Mouse (Mus musculus) stomach, embryonic 16.5 days (tissue): ENCODE measurements around the gene Ablim2. TPM values are rescaled to one million over a fixed set of nuclear protein-coding genes. Genes with fewer than 3 reads are reported as not detected.

Source experiments
- ATAC-seq: fragments of 200-750 bp; cut with Nextera tagmentation; 2 replicates; pipeline ENCODE4 v1.8.0; 2017; ENCODE audit warnings: moderate number of reproducible peaks, moderate TSS enrichment; ENCODE audit not compliant: insufficient read depth, low FRiP score
- H3K27ac ChIP-seq: fragments of 300-500 bp; sonication (generic); 2 replicates; pipeline ENCODE4 v1.5.1; 2014; ENCODE audit warnings: low read length
- H3K27me3 ChIP-seq: fragments of 300-500 bp; sonication (generic); 2 replicates; pipeline ENCODE4 v1.6.1; 2014; ENCODE audit warnings: low read length, control low read depth, mixed read lengths; ENCODE audit not compliant: control insufficient read depth, insufficient read depth
- H3K36me3 ChIP-seq: fragments of 300-500 bp; sonication (generic); 2 replicates; pipeline ENCODE4 v1.6.1; 2014; ENCODE audit warnings: low read length; ENCODE audit not compliant: control insufficient read depth, insufficient read depth
- H3K4me1 ChIP-seq: fragments of 300-500 bp; sonication (generic); 2 replicates; pipeline ENCODE4 v1.6.1; 2014; ENCODE audit warnings: low read length, control low read depth, mixed read lengths; ENCODE audit not compliant: control insufficient read depth, insufficient read depth
- H3K4me2 ChIP-seq: fragments of 300-500 bp; sonication (generic); 2 replicates; pipeline ENCODE4 v1.6.1; 2014; ENCODE audit warnings: low read depth, low read length, mixed read lengths
- H3K4me3 ChIP-seq: fragments of 300-500 bp; sonication (generic); replicated peaks from 2 replicates; pipeline ENCODE4 v1.5.1; 2014; ENCODE audit warnings: mild to moderate bottlenecking, low read length
- H3K9ac ChIP-seq: fragments of 300-500 bp; sonication (generic); 2 replicates; pipeline ENCODE4 v1.6.1; 2014; ENCODE audit warnings: low read length
- H3K9me3 ChIP-seq: fragments of 300-500 bp; sonication (generic); replicated peaks from 2 replicates; pipeline ENCODE4 v1.6.1; 2016; ENCODE audit warnings: low read length, control low read depth; ENCODE audit not compliant: control insufficient read depth
- WGBS: fragments of 180-500 bp; shearing (Covaris S2); extraction: QIAGEN DNeasy Blood & Tissue Kit; methylation state at CpG from one replicate; pipeline ENCODE4 v1.1.7; 2014; 5-methylcytosine and 5-hydroxymethylcytosine counted together
- polyA plus RNA-seq: library from polyadenylated mRNA; unstranded; fragments of >200 nt; fragmentation: Nextera tagmentation; extraction: Ambion mirVana; gene quantifications from 2 replicates; pipeline ENCODE4 v1.2.1, GENCODE M21; 2015

Ablim2 gene
- polyA plus RNA-seq, 1 experiment from 2014 or later: 4.3 TPM

DNA sequence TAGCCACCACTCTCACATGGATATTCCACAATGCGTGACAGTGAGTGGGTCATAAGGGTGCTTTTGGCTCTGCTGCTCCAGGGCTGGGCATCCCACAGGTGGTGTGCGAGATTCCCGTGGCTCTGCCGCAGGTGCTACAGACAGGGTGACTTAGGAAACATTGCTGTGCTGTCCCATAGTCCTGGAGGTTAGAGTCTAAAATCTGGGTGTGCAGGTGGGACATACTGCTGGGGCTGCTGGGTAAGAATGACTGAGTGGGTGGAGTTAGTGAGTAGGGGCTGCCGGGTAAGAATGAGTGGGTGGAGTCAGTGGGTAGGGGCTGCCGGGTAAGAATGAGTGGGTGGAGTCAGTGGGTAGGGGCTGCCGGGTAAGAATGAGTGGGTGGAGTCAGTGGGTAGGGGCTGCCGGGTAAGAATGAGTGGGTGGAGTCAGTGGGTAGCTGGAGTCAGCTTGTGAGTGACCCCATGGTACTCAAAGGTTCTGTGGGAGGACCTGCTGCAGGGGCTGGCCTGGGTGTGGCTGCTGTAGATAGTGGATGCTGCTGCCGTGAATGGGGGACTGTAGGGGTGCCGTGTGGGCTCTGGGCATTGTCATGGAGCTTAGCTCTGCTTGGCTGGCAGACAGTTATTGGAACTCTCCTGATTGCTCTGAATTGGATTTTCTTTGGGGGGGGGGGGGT lies 32.8 kb downstream of the Ablim2 start:
- Histone ChIP-seq H3K36me3 (no peaks in the 10 kb centered on the region), H3K9me3 (no peaks in the 10 kb centered on the region), H3K27me3 (no peaks in the 10 kb centered on the region), H3K27ac (no peak overlapping the region), H3K4me1 (0 out of 2 replicates have a peak, but pooled peaks cover 3% of the 10 kb centered on the region), H3K4me3 (no peak overlapping the region), H3K9ac (no peak overlapping the region), H3K4me2 (no peak overlapping the region)
- ATAC-seq: peak; percentile 9; the same call in 1 of the 2 replicates
- 35% methylated on average over 10 of the region's 10 CpGs for WGBS

DNA sequence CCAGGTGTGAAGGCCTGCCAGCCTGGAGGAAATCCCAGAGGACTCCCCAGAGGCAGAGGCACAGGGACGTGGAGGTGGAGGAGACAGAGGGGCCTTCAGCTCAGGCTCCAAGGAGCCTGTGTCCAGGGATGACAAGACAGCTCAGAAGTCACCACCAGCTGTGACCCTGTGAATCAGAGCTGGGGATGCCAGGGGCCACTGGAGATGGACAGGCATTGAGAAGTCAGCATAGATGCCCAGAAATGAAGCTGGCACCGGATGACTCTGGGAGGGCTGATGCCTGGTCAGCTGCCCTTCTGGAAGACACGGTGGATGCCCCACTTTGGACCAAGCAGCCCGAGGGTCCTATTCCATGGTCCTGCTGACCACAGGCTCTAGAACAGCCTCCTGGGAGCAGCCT lies 36.3 kb downstream of the Ablim2 start:
- Histone ChIP-seq H3K4me3 (no peak overlapping the region), H3K27me3 (no peaks in the 10 kb centered on the region), H3K27ac (no peak overlapping the region), H3K4me2 (no peak overlapping the region), H3K36me3 (no peaks in the 10 kb centered on the region), H3K4me1 (peaks cover 8% of the 10 kb centered on the region; the same call in 1 of the 2 replicates), H3K9ac (no peak overlapping the region), H3K9me3 (no peaks in the 10 kb centered on the region)
- ATAC-seq: no peak
- WGBS: 86% methylated on average over 4 of the region's 4 CpGs

DNA sequence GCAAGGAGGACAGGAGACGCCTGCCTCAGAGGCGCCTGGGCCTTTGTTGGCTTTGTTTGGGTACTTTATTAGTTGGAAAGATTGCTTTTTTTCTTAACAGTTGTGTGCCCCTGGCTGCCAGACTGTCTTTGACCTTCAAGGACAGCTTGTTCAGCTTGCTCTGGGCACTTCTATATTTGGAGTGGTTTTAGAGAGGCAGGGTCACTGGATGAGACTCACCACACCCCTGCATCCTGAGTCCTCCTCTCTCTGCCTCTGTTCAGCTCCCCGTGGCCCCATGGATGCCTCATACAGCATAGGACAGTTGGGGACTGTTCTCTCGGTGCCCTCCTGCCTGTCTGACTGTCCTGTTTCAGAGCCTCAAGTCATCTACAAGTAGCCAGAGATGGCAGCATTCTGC lies 37.3 kb downstream of the Ablim2 start:
- Histone ChIP-seq H3K4me2 (no peak overlapping the region), H3K27me3 (no peaks in the 10 kb centered on the region), H3K4me1 (peaks cover 8% of the 10 kb centered on the region; the same call in 1 of the 2 replicates), H3K36me3 (no peaks in the 10 kb centered on the region), H3K27ac (no peak overlapping the region), H3K9ac (no peak overlapping the region), H3K9me3 (no peaks in the 10 kb centered on the region), H3K4me3 (no peak overlapping the region)
- 70% methylated on average over 4 of the region's 4 CpGs for WGBS
- ATAC-seq: no peak

DNA sequence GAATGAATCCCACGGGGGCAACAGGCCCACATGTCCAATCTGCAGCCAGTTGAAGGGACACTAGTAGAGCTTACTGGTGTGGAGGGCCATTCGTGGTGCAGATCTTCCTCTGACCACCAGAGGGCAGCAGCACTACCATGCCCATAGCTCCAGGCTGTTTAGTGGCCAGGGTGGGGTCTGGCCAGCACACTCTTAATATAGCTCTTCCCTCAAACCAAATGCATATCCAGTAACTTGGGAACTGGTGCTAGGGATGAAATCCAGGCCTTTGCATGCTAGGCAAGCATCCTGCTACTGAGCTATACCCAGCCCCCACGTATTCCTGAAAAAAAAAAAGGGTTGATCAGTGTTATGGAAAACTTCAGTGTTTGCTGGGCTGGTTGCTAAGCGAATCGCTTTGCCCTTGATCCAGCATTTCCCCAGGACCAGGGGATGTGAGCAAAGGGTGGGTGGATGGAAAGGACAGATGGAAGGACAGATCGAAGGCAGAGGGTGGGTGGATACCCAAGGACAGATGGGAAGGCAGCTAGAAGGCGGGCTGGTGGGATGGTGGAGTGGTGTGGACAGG lies 37.9 kb downstream of the Ablim2 start:
- WGBS: 57% methylated on average over 7 of the region's 7 CpGs
- H3K9me3 ChIP-seq: no peaks in the 10 kb centered on the region
- peak; percentile 44; the same call in 1 of the 2 replicates for ATAC-seq
- no peaks in the 10 kb centered on the region for H3K27me3 ChIP-seq
- peaks cover 8% of the 10 kb centered on the region; the same call in 1 of the 2 replicates for H3K4me1 ChIP-seq
- H3K4me3 ChIP-seq: no peak overlapping the region
- no peak overlapping the region for H3K4me2 ChIP-seq
- no peak overlapping the region for H3K27ac ChIP-seq
- no peak overlapping the region for H3K9ac ChIP-seq
- no peaks in the 10 kb centered on the region for H3K36me3 ChIP-seq

DNA sequence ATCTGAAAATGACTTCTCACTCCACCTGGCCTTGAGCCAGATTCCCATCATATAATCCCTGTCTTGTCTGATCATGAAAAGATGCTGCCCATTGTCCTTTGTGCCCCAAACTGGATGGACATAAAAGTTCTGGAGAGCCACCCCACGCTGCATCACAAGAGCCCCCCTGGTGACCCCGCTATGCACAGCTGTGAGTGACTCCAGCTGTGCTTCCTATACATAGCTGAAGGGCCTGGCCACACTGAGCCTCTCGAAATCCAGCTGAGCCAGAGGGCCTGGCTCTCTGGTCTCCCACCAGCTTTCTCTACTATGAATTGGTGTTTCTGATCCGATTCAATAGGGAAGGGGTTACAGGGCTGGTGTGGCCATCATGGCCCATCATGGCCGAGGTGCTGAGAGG lies 38.5 kb downstream of the Ablim2 start:
- H3K4me1 ChIP-seq: peaks cover 8% of the 10 kb centered on the region; the same call in 1 of the 2 replicates
- 0 out of 2 replicates have a peak, but pooled peaks have one; percentile 11 for ATAC-seq
- H3K9ac ChIP-seq: no peak overlapping the region
- WGBS: 60% methylated on average over 5 of the region's 5 CpGs
- H3K4me2 ChIP-seq: no peak overlapping the region
- H3K9me3 ChIP-seq: no peaks in the 10 kb centered on the region
- no peaks in the 10 kb centered on the region for H3K36me3 ChIP-seq
- no peaks in the 10 kb centered on the region for H3K27me3 ChIP-seq
- H3K27ac ChIP-seq: no peak overlapping the region
- no peak overlapping the region for H3K4me3 ChIP-seq

DNA sequence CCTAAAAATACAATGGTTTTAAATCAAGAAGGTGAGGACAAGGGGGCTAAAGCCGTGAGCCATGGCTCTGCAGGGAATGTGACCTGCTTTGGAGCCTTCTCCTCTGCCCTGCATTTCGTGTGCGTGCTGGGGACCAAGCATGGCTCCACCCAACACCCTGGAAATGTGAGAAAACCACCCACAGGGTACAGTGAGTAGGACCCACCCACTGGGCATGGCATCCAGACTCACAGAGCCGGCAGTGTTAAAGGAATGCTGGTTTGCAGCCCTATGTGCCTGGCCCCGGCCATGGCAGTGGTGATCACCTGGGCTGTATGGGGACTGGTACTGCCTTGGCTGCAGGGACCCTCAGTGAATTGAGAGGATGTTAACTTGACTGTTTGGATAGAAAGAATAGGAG lies 41.4 kb downstream of the Ablim2 start:
- Histone ChIP-seq H3K27ac (no peak overlapping the region), H3K27me3 (no peaks in the 10 kb centered on the region), H3K4me3 (no peak overlapping the region), H3K9me3 (no peaks in the 10 kb centered on the region), H3K4me1 (peaks cover 8% of the 10 kb centered on the region; the same call in 1 of the 2 replicates), H3K4me2 (no peak overlapping the region), H3K36me3 (no peaks in the 10 kb centered on the region), H3K9ac (no peak overlapping the region)
- 23% methylated on average over 5 of the region's 5 CpGs for WGBS
- ATAC-seq: no peak

DNA sequence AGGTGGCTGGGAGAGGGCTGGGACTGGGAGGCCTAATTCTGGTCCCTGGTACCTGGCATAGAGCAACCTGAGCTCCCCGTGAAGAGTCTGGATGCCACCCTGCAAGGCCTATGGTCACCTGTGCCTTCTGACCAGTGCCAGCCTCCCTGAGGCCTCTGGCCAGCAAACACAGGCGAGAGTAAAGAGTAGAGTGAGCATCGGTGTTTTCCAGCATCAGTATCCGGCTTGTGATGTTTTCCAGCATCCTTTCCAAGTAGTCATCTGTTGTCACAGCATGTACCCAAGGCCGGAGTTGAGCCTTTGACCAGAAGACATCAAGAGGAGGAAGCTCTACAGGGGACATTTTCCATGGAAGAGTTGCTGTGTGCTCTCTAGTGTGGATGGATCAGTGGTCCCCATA lies 45.7 kb downstream of the Ablim2 start:
- no peaks in the 10 kb centered on the region for H3K36me3 ChIP-seq
- H3K4me3 ChIP-seq: no peak overlapping the region
- no peaks in the 10 kb centered on the region for H3K27me3 ChIP-seq
- H3K9ac ChIP-seq: no peak overlapping the region
- 88% methylated on average over 5 of the region's 5 CpGs for WGBS
- no peak for ATAC-seq
- H3K9me3 ChIP-seq: no peaks in the 10 kb centered on the region
- H3K4me1 ChIP-seq: no peaks in the 10 kb centered on the region
- no peak overlapping the region for H3K27ac ChIP-seq
- no peak overlapping the region for H3K4me2 ChIP-seq

DNA sequence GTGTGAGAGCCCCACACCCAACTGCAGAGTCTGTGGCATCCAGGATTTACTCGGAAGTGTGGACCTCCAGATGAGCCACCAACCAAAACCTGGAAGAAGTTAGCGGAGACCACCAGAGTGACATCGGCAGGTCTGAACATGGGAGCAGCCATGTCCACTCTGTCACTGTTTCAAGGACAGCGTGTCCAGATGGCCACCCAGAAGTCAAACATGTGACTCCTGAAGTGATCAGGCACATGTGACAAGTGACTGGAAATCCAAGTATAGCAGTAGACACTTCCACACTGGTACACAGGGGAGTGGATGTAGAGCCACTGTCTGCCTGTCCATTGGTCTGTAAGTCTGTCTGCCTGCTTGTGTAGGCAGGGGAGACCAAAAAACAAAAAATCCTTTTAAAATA lies 47.0 kb downstream of the Ablim2 start:
- no peaks in the 10 kb centered on the region for H3K36me3 ChIP-seq
- 87% methylated on average over 4 of the region's 4 CpGs for WGBS
- no peak for ATAC-seq
- no peak overlapping the region for H3K4me2 ChIP-seq
- no peaks in the 10 kb centered on the region for H3K27me3 ChIP-seq
- H3K9me3 ChIP-seq: no peaks in the 10 kb centered on the region
- H3K27ac ChIP-seq: no peak overlapping the region
- no peaks in the 10 kb centered on the region for H3K4me1 ChIP-seq
- H3K4me3 ChIP-seq: no peak overlapping the region
- H3K9ac ChIP-seq: no peak overlapping the region

DNA sequence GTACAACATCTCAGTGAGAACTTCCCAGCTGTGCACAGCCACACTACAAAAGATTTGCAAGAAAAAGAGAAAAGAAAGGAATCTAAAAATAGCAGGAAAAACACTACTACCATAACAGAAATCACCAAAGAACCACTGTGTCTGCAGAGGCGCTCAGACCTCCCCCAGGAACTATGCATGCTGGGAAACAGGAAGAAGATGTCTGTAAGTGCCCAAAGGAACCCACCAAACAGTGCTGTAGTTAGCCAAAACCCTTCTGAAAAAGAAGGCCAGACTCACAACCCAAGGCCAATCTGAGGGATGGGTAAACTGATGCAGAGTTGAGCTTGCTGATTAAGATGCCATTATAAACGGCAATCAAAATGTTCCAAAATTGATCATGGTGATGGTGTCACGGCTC lies 47.5 kb downstream of the Ablim2 start:
- no peak for ATAC-seq
- Histone ChIP-seq H3K27me3 (no peaks in the 10 kb centered on the region), H3K9me3 (no peaks in the 10 kb centered on the region), H3K27ac (no peak overlapping the region), H3K4me1 (no peaks in the 10 kb centered on the region), H3K4me3 (no peak overlapping the region), H3K9ac (no peak overlapping the region), H3K4me2 (no peak overlapping the region), H3K36me3 (no peaks in the 10 kb centered on the region)
- WGBS: 84% methylated on average over 3 of the region's 3 CpGs
